ENCODE assay signal across 20 mouse cellular contexts in the genomic region with DNA sequence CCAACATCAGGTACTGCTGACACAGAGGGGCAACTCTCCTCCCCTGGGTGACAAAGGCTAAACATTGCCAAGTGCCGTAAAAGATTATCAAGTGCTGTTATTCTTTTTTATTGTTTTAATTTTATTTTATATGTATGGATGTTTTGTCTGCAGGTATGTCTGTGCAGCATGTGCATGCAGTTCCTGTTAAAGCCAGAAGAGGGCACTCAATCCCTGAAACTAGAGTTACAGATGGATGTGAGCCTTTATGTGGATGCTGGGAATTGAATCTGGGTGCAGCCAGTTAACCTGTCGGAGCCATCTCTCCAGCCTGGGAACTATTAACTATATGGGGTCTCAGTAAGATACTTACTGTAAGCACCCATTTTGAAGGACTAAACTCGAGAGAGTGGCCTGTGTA.
DNase-seq lines count a peak whose midpoint lies in the region; ATAC-seq and TF ChIP-seq lines count a peak whose summit lies in the region.
"Had no signal": no experiment of that assay in that cellular context is flagged by ENCODE, and none has a peak within 500 bp of the region (broad histone marks: within the 10 kb centered on the region; RNA-seq: fewer than 3 reads in every experiment).

No protein-coding gene starts in this region.

- TF ChIP-seq RAD21 in MEL (IDR thresholded peaks at IDR 0.05; ENCODE audit: low read depth, low read length): peak; percentile 72

- H3K27ac ChIP-seq in forebrain, postnatal 0 days (ENCODE audit: low read depth, low read length): no peak overlapping the region
- H3K27ac ChIP-seq in forebrain, embryonic 13.5 days: no peak overlapping the region
- no peak overlapping the region for H3K27ac ChIP-seq in liver, embryonic 14.5 days
- no peak overlapping the region for H3K27ac ChIP-seq in liver, embryonic 11.5 days (ENCODE audit: low read depth, low read length)
- H3K27ac ChIP-seq in MEL (ENCODE audit: control insufficient read depth, low read depth, low read length): no peak overlapping the region
- H3K27ac ChIP-seq: hindbrain, embryonic 14.5 days; limb, embryonic 15.5 days had no signal

- no peak for ATAC-seq in forebrain, postnatal 0 days
- ATAC-seq in forebrain, embryonic 13.5 days: no peak
- ATAC-seq in liver, embryonic 14.5 days (ENCODE audit: insufficient read depth): no peak
- no peak for ATAC-seq in liver, embryonic 11.5 days (replicated peaks; ENCODE audit: low FRiP score)
- ATAC-seq: forebrain, embryonic 16.5 days had no signal

- H3K4me1 ChIP-seq in forebrain, postnatal 0 days (ENCODE audit: insufficient read depth): no peaks in the 10 kb centered on the region
- no peaks in the 10 kb centered on the region for H3K4me1 ChIP-seq in forebrain, embryonic 13.5 days
- H3K4me1 ChIP-seq in liver, embryonic 14.5 days (replicated peaks; ENCODE audit: control insufficient read depth in 2 of 2, insufficient read depth in 2 of 2, low read length in 1 of 2): no peaks in the 10 kb centered on the region
- H3K4me1 ChIP-seq in liver, embryonic 11.5 days (replicated peaks; ENCODE audit: control insufficient read depth, insufficient read depth, low read length): no peaks in the 10 kb centered on the region
- H3K4me1 ChIP-seq in MEL (ENCODE audit: control insufficient read depth in 1 of 2, insufficient read depth in 2 of 2, low read length in 2 of 2): no peaks in the 10 kb centered on the region
- H3K4me1 ChIP-seq: limb, embryonic 15.5 days had no signal

- TF ChIP-seq CTCF in forebrain, postnatal 0 days (IDR thresholded peaks at IDR 0.05; ENCODE audit: low read depth): peak; percentile 36
- TF ChIP-seq CTCF in liver, embryonic 14.5 days (IDR thresholded peaks at IDR 0.05; ENCODE audit: low read depth): peak; percentile 61
- TF ChIP-seq CTCF in MEL (IDR thresholded peaks at IDR 0.05 in 2 of 3, conservative IDR thresholded peaks at IDR 0.05 in 1 of 3; ENCODE audit: control insufficient read depth in 1 of 3, insufficient read depth in 1 of 3, low read depth in 2 of 3, low read length in 3 of 3, poor library complexity in 1 of 3, severe bottlenecking in 1 of 3): peak; percentile 51 to 68 (median 66)

- H3K9me3 ChIP-seq in forebrain, postnatal 0 days (ENCODE audit: low read length): no peaks in the 10 kb centered on the region
- H3K9me3 ChIP-seq in forebrain, embryonic 13.5 days (replicated peaks): no peaks in the 10 kb centered on the region; the same call in 1 of the 2 replicates
- no peaks in the 10 kb centered on the region for H3K9me3 ChIP-seq in liver, embryonic 14.5 days (ENCODE audit: control insufficient read depth, low read length)
- H3K9me3 ChIP-seq in liver, embryonic 11.5 days (ENCODE audit: control insufficient read depth, low read length): no peaks in the 10 kb centered on the region
- no peaks in the 10 kb centered on the region for H3K9me3 ChIP-seq in MEL (replicated peaks; ENCODE audit: insufficient read depth, low read length)
- H3K9me3 ChIP-seq: limb, embryonic 15.5 days had no signal

- DNase-seq in forebrain, postnatal 0 days: no peak
- no peak for DNase-seq in liver, embryonic 14.5 days (ENCODE audit: low read depth in 3 of 3, low spot score in 3 of 3)
- no peak for DNase-seq in liver, embryonic 11.5 days (ENCODE audit: low spot score)
- peak; percentile 56 for DNase-seq in MEL (ENCODE audit: low read depth, low spot score)
- peak; percentile 22 for DNase-seq in splenic B cell, adult 2 months (ENCODE audit: low read depth, low spot score)
- no peak for DNase-seq in ovary, postnatal 36 days (ENCODE audit: low spot score)
- DNase-seq in adrenal gland, adult (ENCODE audit: inconsistent age in 2 of 2, low spot score in 1 of 2): no peak
- DNase-seq: adrenal gland, adult 2 months; cerebellum, adult 11 months; cerebellum, postnatal 25 days; gastrocnemius, postnatal 14 days; heart, postnatal 10 days; kidney, adult 18-20 months; layer of hippocampus, adult 9-11 months; midbrain, embryonic 14.5 days had no signal

- no peak overlapping the region for H3K9ac ChIP-seq in forebrain, postnatal 0 days
- no peak overlapping the region for H3K9ac ChIP-seq in forebrain, embryonic 13.5 days
- no peak overlapping the region for H3K9ac ChIP-seq in liver, embryonic 14.5 days (replicated peaks)
- no peak overlapping the region for H3K9ac ChIP-seq in liver, embryonic 11.5 days (ENCODE audit: low read depth, low read length)
- H3K9ac ChIP-seq in MEL (ENCODE audit: control insufficient read depth, low read depth, low read length, poor library complexity, severe bottlenecking): no peak overlapping the region
- H3K9ac ChIP-seq: hindbrain, embryonic 14.5 days; limb, embryonic 15.5 days had no signal

- H3K4me3 ChIP-seq in forebrain, postnatal 0 days (ENCODE audit: low read depth, low read length): no peak overlapping the region
- no peak overlapping the region for H3K4me3 ChIP-seq in forebrain, embryonic 13.5 days
- no peak overlapping the region for H3K4me3 ChIP-seq in liver, embryonic 14.5 days (ENCODE audit: insufficient read depth in 1 of 2, low read depth in 2 of 2, low read length in 2 of 2)
- no peak overlapping the region for H3K4me3 ChIP-seq in liver, embryonic 11.5 days (ENCODE audit: low read depth, low read length)
- H3K4me3 ChIP-seq in MEL (ENCODE audit: control insufficient read depth in 1 of 2, insufficient read depth in 1 of 2, low read depth in 2 of 2, low read length in 2 of 2): no peak overlapping the region
- H3K4me3 ChIP-seq: erythroblast, embryonic 14.5 days; limb, embryonic 15.5 days had no signal

- no peaks in the 10 kb centered on the region for H3K79me2 ChIP-seq in MEL (ENCODE audit: control insufficient read depth, insufficient read depth, low read length, poor library complexity)

- 93% methylated on average over 3 of the region's 3 CpGs for WGBS in forebrain, postnatal 0 days
- whole genome bisulfite sequencing in forebrain, embryonic 13.5 days: 89% methylated on average over 3 of the region's 3 CpGs
- 67% methylated on average over 3 of the region's 3 CpGs for WGBS in liver, embryonic 14.5 days (ENCODE audit: insufficient replicate concordance)
- 81% methylated on average over 3 of the region's 3 CpGs for WGBS in liver, embryonic 11.5 days

- H3K36me3 ChIP-seq in forebrain, postnatal 0 days (ENCODE audit: insufficient read depth): no peaks in the 10 kb centered on the region
- no peaks in the 10 kb centered on the region for H3K36me3 ChIP-seq in forebrain, embryonic 13.5 days (ENCODE audit: poor library complexity, severe bottlenecking)
- H3K36me3 ChIP-seq in liver, embryonic 14.5 days (replicated peaks; ENCODE audit: control insufficient read depth, insufficient read depth, low read depth): no peaks in the 10 kb centered on the region
- H3K36me3 ChIP-seq in liver, embryonic 11.5 days (ENCODE audit: control insufficient read depth, insufficient read depth, low read length): no peaks in the 10 kb centered on the region
- no peaks in the 10 kb centered on the region for H3K36me3 ChIP-seq in MEL (ENCODE audit: control insufficient read depth in 1 of 2, insufficient read depth in 2 of 2, low read length in 2 of 2)
- no peaks in the 10 kb centered on the region for H3K36me3 ChIP-seq in splenic B cell, adult 2 months (ENCODE audit: control insufficient read depth, insufficient read depth, low read length, poor library complexity, severe bottlenecking)
- H3K36me3 ChIP-seq: limb, embryonic 15.5 days had no signal

- TF ChIP-seq POLR2A in MEL (IDR thresholded peaks at IDR 0.05; ENCODE audit: control insufficient read depth in 1 of 2, insufficient read depth in 1 of 2, low read depth in 1 of 2, low read length in 2 of 2, poor library complexity in 1 of 2): no peak

- H3K4me2 ChIP-seq in forebrain, postnatal 0 days (ENCODE audit: low read depth): no peak overlapping the region
- no peak overlapping the region for H3K4me2 ChIP-seq in forebrain, embryonic 13.5 days
- H3K4me2 ChIP-seq in liver, embryonic 14.5 days (ENCODE audit: low read depth): no peak overlapping the region
- no peak overlapping the region for H3K4me2 ChIP-seq in liver, embryonic 11.5 days
- H3K4me2 ChIP-seq: hindbrain, embryonic 14.5 days; limb, embryonic 15.5 days had no signal

- H3K27me3 ChIP-seq in forebrain, postnatal 0 days (ENCODE audit: insufficient read depth, low read length): no peaks in the 10 kb centered on the region
- H3K27me3 ChIP-seq in forebrain, embryonic 13.5 days: no peaks in the 10 kb centered on the region
- no peaks in the 10 kb centered on the region; the same call in 1 of the 2 replicates for H3K27me3 ChIP-seq in liver, embryonic 14.5 days (ENCODE audit: control insufficient read depth, insufficient read depth, low read length)
- no peaks in the 10 kb centered on the region for H3K27me3 ChIP-seq in liver, embryonic 11.5 days (replicated peaks; ENCODE audit: control insufficient read depth, insufficient read depth, low read length)
- H3K27me3 ChIP-seq in MEL (ENCODE audit: control insufficient read depth in 1 of 2, insufficient read depth in 2 of 2, low read length in 2 of 2): no peaks in the 10 kb centered on the region; a peak in 2 of 4 replicates
- H3K27me3 ChIP-seq in splenic B cell, adult 2 months (ENCODE audit: control insufficient read depth, insufficient read depth, low read length, poor library complexity, severe bottlenecking): no peaks in the 10 kb centered on the region

- TF ChIP-seq EP300 in liver, embryonic 14.5 days (IDR thresholded peaks at IDR 0.05; ENCODE audit: low read depth): no peak
- no peak for TF ChIP-seq EP300 in MEL (IDR thresholded peaks at IDR 0.05; ENCODE audit: low read depth in 1 of 2, low read length in 2 of 2)

TF ChIP-seq in MEL, 35 proteins besides CTCF, POLR2A, EP300 and RAD21 (continues in another document):
- TF ChIP-seq GATA1 (IDR thresholded peaks at IDR 0.05; ENCODE audit: low read depth, low read length): no peak
- TF ChIP-seq ZC3H11A (IDR thresholded peaks at IDR 0.05; ENCODE audit: low read depth, low read length): peak; percentile 64
- no peak for TF ChIP-seq CHD2 (IDR thresholded peaks at IDR 0.05; ENCODE audit: low read length)
- TF ChIP-seq USF1 (IDR thresholded peaks at IDR 0.05; ENCODE audit: low read depth, low read length): no peak
- no peak for TF ChIP-seq ZMIZ1 (IDR thresholded peaks at IDR 0.05; ENCODE audit: low read depth, low read length)
- TF ChIP-seq POLR2AphosphoS5 (IDR thresholded peaks at IDR 0.05; ENCODE audit: borderline replicate concordance, low read depth, low read length): no peak
- no peak for TF ChIP-seq MYB (IDR thresholded peaks at IDR 0.05; ENCODE audit: low read depth, low read length)
- no peak for TF ChIP-seq ELF1 (IDR thresholded peaks at IDR 0.05; ENCODE audit: low read depth, low read length)
- no peak for TF ChIP-seq JUND (IDR thresholded peaks at IDR 0.05; ENCODE audit: low read depth, low read length)
- no peak for TF ChIP-seq KAT2A (conservative IDR thresholded peaks at IDR 0.05; ENCODE audit: low read depth, low read length)
- TF ChIP-seq MAX (IDR thresholded peaks at IDR 0.05; ENCODE audit: low read length): no peak
- TF ChIP-seq MAZ (IDR thresholded peaks at IDR 0.05; ENCODE audit: low read depth, low read length): no peak
- peak; percentile 71 for TF ChIP-seq SMC3 (IDR thresholded peaks at IDR 0.05; ENCODE audit: low read depth, low read length)
- TF ChIP-seq MYC (IDR thresholded peaks at IDR 0.05; ENCODE audit: low read depth, low read length): 0 out of 2 replicates have a peak, but pooled peaks have one; percentile 17
- TF ChIP-seq HCFC1 (IDR thresholded peaks at IDR 0.05; ENCODE audit: low read depth, low read length): no peak

Comparison
In these comparisons a context has a peak if more than half of its experiments do, and no peak if none do; other contexts are left out.
1. DNase-seq: peak in MEL (single experiment) and splenic B cell, adult 2 months (single experiment); none in forebrain, postnatal 0 days (single experiment), liver, embryonic 14.5 days (0 of 3), liver, embryonic 11.5 days (single experiment), ovary, postnatal 36 days (single experiment) and adrenal gland, adult (0 of 2).
2. Peak in every context shown above with its lines, with median percentiles within 50 percentile points of each other: CTCF ChIP-seq.